Comparison of ENCODE assay signal across 21 mouse cellular contexts in the genomic region with DNA sequence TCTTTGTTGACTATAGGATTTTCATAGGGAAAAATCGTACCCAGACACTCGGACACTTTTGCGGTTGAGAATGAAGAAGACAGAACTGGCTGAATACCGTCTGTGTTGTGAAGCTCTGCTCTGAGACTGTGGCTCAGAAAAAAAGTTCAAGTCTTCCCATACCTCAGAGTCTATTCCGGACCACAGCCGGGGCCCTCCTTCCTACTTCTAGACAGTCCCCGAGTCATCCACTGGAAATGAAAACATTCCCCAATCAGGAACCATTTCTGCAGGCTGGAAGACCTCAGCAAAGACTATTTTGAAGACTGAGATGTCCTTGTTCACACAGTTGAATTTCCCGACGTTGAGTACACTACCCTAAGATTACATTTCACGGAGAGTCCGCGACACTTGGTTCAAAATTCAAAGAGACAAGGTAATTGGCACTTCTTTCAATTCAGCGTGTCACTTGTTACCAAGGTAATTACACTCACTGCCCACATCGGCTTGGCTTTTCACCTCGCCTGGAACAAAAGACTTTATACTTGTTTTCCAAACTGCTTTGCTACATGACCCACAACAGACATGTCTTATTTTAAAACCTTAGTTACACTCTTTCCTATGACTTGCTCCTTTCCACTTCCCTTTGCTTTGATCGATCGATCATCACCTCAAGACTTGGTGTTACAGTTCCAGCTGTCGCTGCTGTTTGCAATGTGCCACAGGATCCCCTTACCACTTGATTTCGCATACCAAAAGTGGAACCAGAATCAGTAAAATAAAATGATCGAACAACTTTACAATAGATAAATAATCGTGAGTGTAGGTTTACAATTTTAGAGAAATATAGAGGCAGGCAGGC.
DNase-seq lines count a peak whose midpoint lies in the region; ATAC-seq and TF ChIP-seq lines count a peak whose summit lies in the region.
"Had no signal": no experiment of that assay in that cellular context is flagged by ENCODE, and none has a peak within 500 bp of the region (broad histone marks: within the 10 kb centered on the region; RNA-seq: fewer than 3 reads in every experiment).

No protein-coding gene starts in this region.

- no peak for TF ChIP-seq CTCF in kidney, adult 2 months (conservative IDR thresholded peaks at IDR 0.05; ENCODE audit: insufficient read depth, insufficient read length, low read depth, low read length)

- peak overlapping the region; percentile 8; the same call in 1 of the 2 replicates for H3K4me2 ChIP-seq in kidney, embryonic 14.5 days (replicated peaks; ENCODE audit: low read depth, low read length)
- H3K4me2 ChIP-seq in midbrain, embryonic 14.5 days (ENCODE audit: low read length) = no peak overlapping the region
- H3K4me2 ChIP-seq in midbrain, embryonic 13.5 days (replicated peaks) = no peak overlapping the region
- no peak overlapping the region for H3K4me2 ChIP-seq in embryonic facial prominence, embryonic 14.5 days (ENCODE audit: low read depth, low read length)
- H3K4me2 ChIP-seq: forebrain, embryonic 13.5 days; hindbrain, embryonic 14.5 days; stomach, embryonic 15.5 days had no signal

- no peaks in the 10 kb centered on the region for H3K27me3 ChIP-seq in kidney, embryonic 14.5 days (ENCODE audit: control insufficient read depth, insufficient read depth, low read length)
- 0 out of 2 replicates have a peak, but pooled peaks cover 1% of the 10 kb centered on the region for H3K27me3 ChIP-seq in kidney, adult 2 months (replicated peaks; ENCODE audit: control insufficient read depth, insufficient read depth, low read length)
- no peaks in the 10 kb centered on the region for H3K27me3 ChIP-seq in midbrain, embryonic 14.5 days (ENCODE audit: control insufficient read depth, insufficient read depth, low read length)
- no peaks in the 10 kb centered on the region for H3K27me3 ChIP-seq in midbrain, embryonic 13.5 days
- no peaks in the 10 kb centered on the region for H3K27me3 ChIP-seq in embryonic facial prominence, embryonic 14.5 days (replicated peaks; ENCODE audit: control insufficient read depth, insufficient read depth, low read length)
- H3K27me3 ChIP-seq: forebrain, embryonic 13.5 days; stomach, embryonic 15.5 days had no signal

- no peak overlapping the region for H3K9ac ChIP-seq in kidney, embryonic 14.5 days (ENCODE audit: low read depth, low read length)
- no peak overlapping the region for H3K9ac ChIP-seq in midbrain, embryonic 14.5 days (replicated peaks; ENCODE audit: low read length)
- H3K9ac ChIP-seq in midbrain, embryonic 13.5 days (replicated peaks) = no peak overlapping the region
- H3K9ac ChIP-seq in embryonic facial prominence, embryonic 14.5 days (ENCODE audit: low read depth, low read length) = no peak overlapping the region
- H3K9ac ChIP-seq: forebrain, embryonic 13.5 days; hindbrain, embryonic 14.5 days; liver, embryonic 14.5 days; stomach, embryonic 15.5 days had no signal

- WGBS in kidney, embryonic 14.5 days = 39% methylated on average over 21 of the region's 21 CpGs
- 41% methylated on average over 21 of the region's 21 CpGs for WGBS in kidney, adult 2 months
- WGBS in midbrain, embryonic 14.5 days = 56% methylated on average over 21 of the region's 21 CpGs
- WGBS in midbrain, embryonic 13.5 days = 58% methylated on average over 21 of the region's 21 CpGs
- WGBS in embryonic facial prominence, embryonic 14.5 days = 56% methylated on average over 21 of the region's 21 CpGs

- ATAC-seq in kidney, embryonic 14.5 days (ENCODE audit: low FRiP score, low TSS enrichment) = peak; percentile 76; the same call in 1 of the 2 replicates
- ATAC-seq in midbrain, embryonic 14.5 days (ENCODE audit: low FRiP score, low TSS enrichment) = no peak
- ATAC-seq in midbrain, embryonic 13.5 days = no peak
- ATAC-seq in embryonic facial prominence, embryonic 14.5 days (ENCODE audit: low read depth) = no peak
- ATAC-seq: forebrain, embryonic 13.5 days had no signal

- TF ChIP-seq POLR2A in kidney, adult 2 months (IDR thresholded peaks at IDR 0.05; ENCODE audit: low read depth, low read length) = no peak

- H3K4me3 ChIP-seq in kidney, embryonic 14.5 days (ENCODE audit: low read length) = no peak overlapping the region
- H3K4me3 ChIP-seq in kidney, adult 2 months (ENCODE audit: insufficient read depth, low read depth, low read length) = no peak overlapping the region
- H3K4me3 ChIP-seq in midbrain, embryonic 14.5 days (replicated peaks; ENCODE audit: low read depth, low read length) = no peak overlapping the region
- H3K4me3 ChIP-seq in midbrain, embryonic 13.5 days (replicated peaks) = no peak overlapping the region
- H3K4me3 ChIP-seq in embryonic facial prominence, embryonic 14.5 days (ENCODE audit: low read depth, low read length) = no peak overlapping the region
- H3K4me3 ChIP-seq: forebrain, embryonic 13.5 days; stomach, embryonic 15.5 days had no signal

- 0 out of 2 replicates have a peak, but pooled peaks cover 3% of the 10 kb centered on the region for H3K4me1 ChIP-seq in kidney, embryonic 14.5 days (ENCODE audit: control insufficient read depth, insufficient read depth, low read length)
- no peaks in the 10 kb centered on the region for H3K4me1 ChIP-seq in kidney, adult 2 months (ENCODE audit: control insufficient read depth, insufficient read depth, low read length)
- H3K4me1 ChIP-seq in midbrain, embryonic 14.5 days (ENCODE audit: control insufficient read depth, insufficient read depth, low read length) = no peaks in the 10 kb centered on the region
- H3K4me1 ChIP-seq in midbrain, embryonic 13.5 days (replicated peaks) = 0 out of 2 replicates have a peak, but pooled peaks cover 7% of the 10 kb centered on the region
- H3K4me1 ChIP-seq in embryonic facial prominence, embryonic 14.5 days (ENCODE audit: control insufficient read depth, insufficient read depth, low read length) = no peaks in the 10 kb centered on the region
- H3K4me1 ChIP-seq: forebrain, embryonic 13.5 days; stomach, embryonic 15.5 days had no signal

- no peak overlapping the region for H3K27ac ChIP-seq in kidney, embryonic 14.5 days (ENCODE audit: low read depth, low read length)
- H3K27ac ChIP-seq in kidney, adult 2 months (ENCODE audit: insufficient read depth, low read depth, low read length) = no peak overlapping the region
- H3K27ac ChIP-seq in midbrain, embryonic 14.5 days (replicated peaks; ENCODE audit: low read depth, low read length) = no peak overlapping the region
- H3K27ac ChIP-seq in midbrain, embryonic 13.5 days = no peak overlapping the region
- no peak overlapping the region for H3K27ac ChIP-seq in embryonic facial prominence, embryonic 14.5 days (replicated peaks; ENCODE audit: low read depth, low read length)
- H3K27ac ChIP-seq: forebrain, embryonic 13.5 days; hindbrain, embryonic 14.5 days; liver, embryonic 14.5 days; macrophage; stomach, embryonic 15.5 days had no signal

- H3K36me3 ChIP-seq in kidney, embryonic 14.5 days (ENCODE audit: control insufficient read depth, insufficient read depth, low read length) = no peaks in the 10 kb centered on the region
- H3K36me3 ChIP-seq in kidney, adult 2 months (ENCODE audit: control insufficient read depth, insufficient read depth, low read length) = no peaks in the 10 kb centered on the region
- H3K36me3 ChIP-seq in midbrain, embryonic 14.5 days (ENCODE audit: control insufficient read depth, insufficient read depth, low read length) = no peaks in the 10 kb centered on the region
- no peaks in the 10 kb centered on the region for H3K36me3 ChIP-seq in midbrain, embryonic 13.5 days
- no peaks in the 10 kb centered on the region for H3K36me3 ChIP-seq in embryonic facial prominence, embryonic 14.5 days (ENCODE audit: control insufficient read depth, insufficient read depth, low read length)
- H3K36me3 ChIP-seq: stomach, embryonic 15.5 days had no signal

- no peak for DNase-seq in kidney, adult 2 months
- peak; percentile 20 for DNase-seq in midbrain, embryonic 14.5 days
- peak; percentile 2 for DNase-seq in embryonic facial prominence, embryonic 14.5 days (ENCODE audit: low spot score)
- DNase-seq in layer of hippocampus, adult 9-11 months = no peak
- DNase-seq: adrenal gland, postnatal 25 days; B cell, adult 2 months; cerebellum, adult 2 months; gastrocnemius, postnatal 14 days; heart, postnatal 36 days; kidney, adult 18-20 months; liver; lung, adult 2 months; lung, postnatal 10 days; right cerebral cortex, postnatal 25 days had no signal

- H3K9me3 ChIP-seq in kidney, embryonic 14.5 days (ENCODE audit: control insufficient read depth, low read length) = no peaks in the 10 kb centered on the region
- no peaks in the 10 kb centered on the region for H3K9me3 ChIP-seq in midbrain, embryonic 14.5 days (ENCODE audit: control insufficient read depth, low read length)
- H3K9me3 ChIP-seq in midbrain, embryonic 13.5 days = no peaks in the 10 kb centered on the region
- H3K9me3 ChIP-seq in embryonic facial prominence, embryonic 14.5 days (ENCODE audit: control insufficient read depth, low read length) = no peaks in the 10 kb centered on the region
- H3K9me3 ChIP-seq: forebrain, embryonic 13.5 days; stomach, embryonic 15.5 days had no signal

Comparison
In these comparisons a context has a peak if more than half of its experiments do, and no peak if none do; other contexts are left out.
1. DNase-seq: peak in midbrain, embryonic 14.5 days (single experiment) and embryonic facial prominence, embryonic 14.5 days (single experiment); none in kidney, adult 2 months (single experiment) and layer of hippocampus, adult 9-11 months (single experiment).